Mouse (Mus musculus) urinary bladder, postnatal 36 days (tissue): ENCODE measurements around the gene Galr3.
"Not testable (repeated sequence)": the region's sequence is repeated elsewhere in the genome, so short reads cannot be mapped to it uniquely, and the experiment has no call there.

ENCODE experiments used
- DNase-seq, 2 experiments: peaks; one replicate each; pipeline ENCODE4 v3.0.0; 2022; ENCODE audit warnings: low spot score in 2 of 2, mixed read lengths in 1 of 2

Gene Galr3

GRCm38 (mm10) chr15:79041585-79041984 lies at the start of gene Galr3:
TSS of gene Galr3 (plus strand) at chr15:79041885.
- DNase-seq = no peak

- no peak for DNase-seq
Measured at GRCm38 (mm10) chr15:78992235-78992634, 49.5 kb upstream of the Galr3 start.

GRCm38 (mm10) chr15:78992925-78993324 lies 48.8 kb upstream of the Galr3 start:
- no peak for DNase-seq

GRCm38 (mm10) chr15:78995916-78996315 lies 45.8 kb upstream of the Galr3 start:
- DNase-seq = no peak

GRCm38 (mm10) chr15:78996663-78997062 lies 45.0 kb upstream of the Galr3 start:
- DNase-seq = no peak

GRCm38 (mm10) chr15:78998348-78998747 lies 43.3 kb upstream of the Galr3 start:
- no peak for DNase-seq

- DNase-seq = no peak
Measured at GRCm38 (mm10) chr15:78999586-78999985, 42.1 kb upstream of the Galr3 start.

GRCm38 (mm10) chr15:79000357-79000791 lies 41.3 kb upstream of the Galr3 start:
- no peak for DNase-seq

GRCm38 (mm10) chr15:79001559-79001958 lies 40.1 kb upstream of the Galr3 start:
- no peak for DNase-seq

GRCm38 (mm10) chr15:79002036-79002435 lies 39.6 kb upstream of the Galr3 start:
- no peak for DNase-seq

GRCm38 (mm10) chr15:79003079-79003478 lies 38.6 kb upstream of the Galr3 start:
- DNase-seq = no peak

GRCm38 (mm10) chr15:79005581-79005980 lies 36.1 kb upstream of the Galr3 start:
- DNase-seq = no peak

- DNase-seq = no peak
Measured at GRCm38 (mm10) chr15:79006638-79007037, 35.0 kb upstream of the Galr3 start.

- no peak for DNase-seq
Measured at GRCm38 (mm10) chr15:79007059-79007458, 34.6 kb upstream of the Galr3 start.

GRCm38 (mm10) chr15:79007836-79008235 lies 33.8 kb upstream of the Galr3 start:
- not testable (repeated sequence) for DNase-seq

- no peak for DNase-seq
Measured at GRCm38 (mm10) chr15:79009734-79010133, 32.0 kb upstream of the Galr3 start.

- no peak for DNase-seq
Measured at GRCm38 (mm10) chr15:79011550-79011949, 30.1 kb upstream of the Galr3 start.

- no peak for DNase-seq
Measured at GRCm38 (mm10) chr15:79013382-79013781, 28.3 kb upstream of the Galr3 start.

- DNase-seq = no peak
Measured at GRCm38 (mm10) chr15:79018191-79018590, 23.5 kb upstream of the Galr3 start.

GRCm38 (mm10) chr15:79018886-79019285 lies 22.8 kb upstream of the Galr3 start:
- no peak for DNase-seq

GRCm38 (mm10) chr15:79022671-79023230 lies 18.9 kb upstream of the Galr3 start:
- DNase-seq = no peak

- no peak for DNase-seq
Measured at GRCm38 (mm10) chr15:79023366-79023765, 18.3 kb upstream of the Galr3 start.

GRCm38 (mm10) chr15:79025687-79026308 lies 15.9 kb upstream of the Galr3 start:
- DNase-seq = no peak
